Mouse (Mus musculus) kidney, adult 2 months (tissue): Measurements from ENCODE around the gene Tubb4b.

Experiments
- CTCF ChIP-seq: fragments of 200-500 bp; conservative IDR thresholded peaks from 2 replicates; pipeline ENCODE4 v1.5.1; 2011; ENCODE audit warnings: low read depth, mild to moderate bottlenecking, control low read depth, low read length, moderate library complexity, mixed read lengths; ENCODE audit not compliant: insufficient read depth, insufficient read length
- POLR2A ChIP-seq: fragments of 200-500 bp; IDR thresholded peaks from one replicate; pipeline ENCODE4 v1.6.1; 2011; ENCODE audit warnings: low read depth, low read length, control low read depth

- no peak for TF ChIP-seq CTCF
- TF ChIP-seq POLR2A = no peak
These were observed 50.7 kb downstream of the Tubb4b start for GRCm38 (mm10) chr2:25173821-25174220.
